Mouse (Mus musculus): ENCODE measurements around the gene Mrps18b.

Gene Mrps18b

DNA sequence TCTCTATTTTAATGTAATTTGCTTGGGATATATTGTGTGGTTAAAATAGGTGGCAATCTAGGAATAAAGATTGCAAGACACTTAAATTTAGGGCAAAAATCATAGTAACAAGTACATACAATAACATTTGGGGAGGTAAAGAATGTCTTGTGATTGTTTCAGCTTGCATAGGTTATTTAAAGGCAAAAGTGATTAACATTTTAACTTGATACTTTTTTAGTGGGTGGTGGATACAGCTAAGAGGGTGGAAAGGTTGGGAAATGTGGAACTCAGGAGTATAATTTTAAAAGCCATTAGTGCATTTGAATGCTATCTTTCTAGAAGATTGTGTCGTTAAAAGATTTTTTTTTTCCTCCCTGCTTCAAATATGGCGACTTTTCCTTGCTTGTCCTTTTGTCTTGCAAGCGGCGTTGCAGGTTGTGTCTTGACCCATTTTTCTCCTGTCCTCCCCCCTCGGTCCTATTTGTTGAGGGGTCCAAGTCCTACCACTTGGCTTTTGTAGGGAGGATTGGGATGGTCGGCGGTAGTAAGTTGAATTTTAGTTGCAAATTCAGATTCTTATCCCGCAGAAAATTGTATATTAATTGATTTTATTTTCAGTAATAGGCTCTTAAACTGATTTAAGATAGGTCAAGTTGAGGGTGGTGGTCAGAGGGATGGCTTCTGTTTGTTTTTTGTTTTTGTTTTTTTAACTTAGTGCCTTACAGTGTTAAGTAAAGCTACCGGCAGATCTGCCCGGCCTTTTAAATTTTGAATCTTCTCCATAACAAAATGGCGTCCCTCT lies 2.3 kb upstream of the Mrps18b start:
- peak; percentile 74 for DNase-seq

DNA sequence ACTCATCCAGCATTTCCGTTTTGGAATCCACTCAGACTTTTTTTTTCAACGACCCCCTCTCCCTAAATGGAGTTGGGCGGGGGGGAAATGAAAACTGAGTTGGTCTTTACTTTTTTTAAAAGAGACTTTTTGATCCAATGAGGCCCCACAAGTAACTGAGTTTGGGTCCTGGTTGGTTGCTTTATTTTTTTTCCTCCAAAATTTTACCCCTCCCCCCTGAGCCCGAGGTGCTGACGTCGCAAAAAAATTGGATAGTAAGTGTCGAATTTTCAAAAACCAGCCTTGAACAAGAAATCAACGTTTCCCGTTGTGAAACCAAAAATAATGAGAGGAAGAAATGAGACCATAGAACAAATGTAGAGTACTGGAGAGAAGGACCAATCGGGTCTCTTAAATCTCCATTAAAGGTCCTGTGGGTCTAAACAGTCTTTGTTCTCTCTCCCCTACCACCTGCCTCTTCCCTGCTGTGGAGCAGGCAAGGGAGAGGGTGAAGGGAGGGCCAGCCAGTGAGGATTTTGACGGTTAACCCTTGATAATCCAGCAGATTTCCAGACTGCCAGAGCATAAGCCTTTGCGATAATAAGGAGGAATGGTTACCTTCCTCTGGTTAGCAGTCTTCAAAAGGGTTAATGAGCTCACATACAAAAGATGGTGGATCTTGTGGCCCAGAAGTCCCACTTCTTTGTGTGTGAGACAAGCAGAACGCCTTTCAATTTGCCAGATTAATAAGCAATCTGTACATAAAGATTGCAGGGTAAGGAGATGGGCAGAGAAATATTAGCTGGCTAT lies 1.5 kb upstream of the Mrps18b start:
- peak; percentile 71 for DNase-seq

DNA sequence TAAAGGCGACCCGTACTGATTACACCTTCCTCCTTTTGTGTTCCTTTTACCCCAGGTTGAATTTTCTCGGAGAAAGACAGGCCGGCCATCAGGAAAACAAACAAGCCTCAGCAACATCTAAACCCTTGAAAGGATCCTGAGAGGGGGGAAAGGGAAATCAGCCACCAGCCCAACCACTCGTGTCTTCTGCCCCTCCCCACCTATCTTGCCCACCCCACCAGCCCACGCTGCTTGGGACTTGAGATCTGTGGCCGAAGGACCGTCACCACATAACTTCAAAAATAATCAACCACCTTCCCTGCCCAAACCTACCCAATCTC lies 914 bp upstream of the Mrps18b start:
- peak; percentile 44 for DNase-seq

DNA sequence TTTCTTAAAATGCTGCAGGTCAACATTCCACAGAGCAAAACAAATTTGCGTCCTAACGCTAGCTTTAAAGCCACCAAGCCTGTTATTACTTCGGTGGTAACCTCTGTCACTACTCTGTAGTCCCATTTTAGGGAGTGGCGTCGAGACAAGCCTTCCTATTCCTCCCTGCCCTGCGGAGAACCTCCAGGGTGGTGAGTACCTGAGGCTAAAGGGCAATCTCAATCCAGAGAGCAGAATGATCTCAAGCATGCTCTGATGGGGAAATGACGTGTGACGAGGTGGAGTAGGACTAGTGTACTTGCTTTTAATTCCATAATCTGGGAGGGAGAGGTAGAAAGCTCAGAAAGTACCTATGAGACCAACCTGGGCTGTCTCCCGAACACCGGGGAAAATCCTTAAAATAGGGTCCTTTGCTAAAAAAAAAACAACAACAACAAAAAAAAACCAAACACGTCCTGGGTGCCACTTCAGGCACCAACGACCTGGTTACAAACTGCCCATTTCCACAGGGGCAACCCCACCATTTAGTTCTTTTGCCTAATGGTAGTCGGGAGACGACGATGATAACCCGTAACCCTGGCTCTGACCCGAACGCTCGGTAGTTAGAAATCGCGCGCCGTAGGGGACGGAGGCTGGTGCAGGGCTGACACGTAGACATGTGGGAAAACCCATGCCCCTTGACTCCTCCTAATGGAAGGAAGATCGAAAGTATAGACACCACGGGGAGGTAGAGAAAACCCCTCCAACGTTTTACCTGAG lies 472 bp downstream of the Mrps18b start:
- DNase-seq: no peak

DNA sequence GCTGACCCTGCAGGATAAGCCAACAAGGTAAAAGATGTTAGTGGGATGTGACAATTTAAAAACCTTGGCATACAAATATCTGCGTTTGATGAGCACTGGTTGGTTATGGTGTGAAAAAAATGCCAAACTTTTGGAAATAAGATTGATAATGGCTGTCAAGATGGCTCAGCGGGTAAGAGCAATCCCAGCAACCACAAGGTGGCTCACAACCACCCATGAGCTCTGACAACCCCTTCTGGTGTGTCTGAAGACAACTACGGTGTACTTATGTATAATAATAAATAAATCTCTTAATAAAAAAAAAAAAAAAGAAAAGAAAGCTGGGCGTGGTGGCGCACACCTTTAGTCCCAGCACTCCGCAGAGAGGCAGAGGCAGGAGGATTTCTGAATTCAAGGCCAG lies 1.2 kb downstream of the Mrps18b start:
- no peak for DNase-seq

DNA sequence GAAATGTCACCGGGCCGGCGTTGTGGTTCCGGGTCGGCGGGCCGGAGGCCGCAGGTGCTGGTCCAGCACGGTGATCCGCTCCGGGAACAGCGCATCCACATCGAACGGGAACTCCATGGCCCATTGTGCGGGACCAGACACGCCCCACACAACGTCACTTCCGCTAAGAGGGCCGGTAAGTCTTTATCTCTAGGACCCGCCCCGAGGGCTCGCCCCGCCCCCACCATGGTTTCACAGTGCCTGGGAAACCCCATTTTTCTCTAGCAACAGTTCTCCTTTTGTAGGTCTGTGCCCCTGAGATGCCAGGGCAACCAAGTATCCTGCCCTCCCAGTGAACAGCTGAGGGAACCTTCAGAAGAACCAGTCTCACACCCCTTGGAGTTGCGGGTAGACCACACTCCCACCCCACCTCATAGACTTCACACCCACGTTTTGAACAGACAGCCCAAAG lies 6.2 kb downstream of the Mrps18b start, which contains the start of gene Atat1:
Gene Atat1 (minus strand): TSS at position 157 of the 451 bp plus-strand sequence.
- DNase-seq: peak; percentile 96

DNA sequence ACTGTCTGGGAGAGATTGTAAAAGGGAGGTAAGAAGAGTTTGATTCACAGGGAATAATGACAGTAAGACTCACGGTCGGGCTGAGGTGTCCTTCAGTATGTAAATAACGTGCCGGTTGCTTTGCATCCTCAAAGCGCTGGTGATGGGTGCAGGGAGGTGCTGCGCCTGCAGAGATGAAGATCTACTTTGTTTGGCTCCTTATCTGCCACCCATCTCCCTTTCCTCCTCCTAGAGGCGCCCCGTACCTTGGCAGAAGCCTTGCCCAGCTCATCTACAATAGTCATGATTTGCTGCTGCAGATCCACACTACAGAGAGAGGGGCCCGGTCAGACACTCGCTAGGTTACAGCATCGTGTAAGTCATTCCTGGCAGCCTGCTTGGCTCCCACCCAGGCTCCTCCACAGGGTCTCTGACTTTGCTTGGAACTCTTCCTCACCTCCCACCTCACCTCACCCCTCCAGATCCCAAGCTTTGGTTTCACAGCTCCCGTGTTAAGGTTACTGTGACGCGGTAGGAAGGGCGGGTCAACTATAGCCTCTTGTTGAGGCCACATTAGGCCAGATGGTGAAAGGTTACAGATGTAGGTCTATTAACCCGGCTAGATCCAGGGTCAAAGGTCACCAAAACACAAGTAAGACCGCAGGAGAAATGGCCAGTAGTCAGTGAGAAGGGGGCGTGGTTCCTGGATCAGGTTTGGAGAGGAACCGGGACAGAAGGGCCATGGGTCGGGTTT lies 6.8 kb downstream of the Mrps18b start:
- no peak for DNase-seq

DNA sequence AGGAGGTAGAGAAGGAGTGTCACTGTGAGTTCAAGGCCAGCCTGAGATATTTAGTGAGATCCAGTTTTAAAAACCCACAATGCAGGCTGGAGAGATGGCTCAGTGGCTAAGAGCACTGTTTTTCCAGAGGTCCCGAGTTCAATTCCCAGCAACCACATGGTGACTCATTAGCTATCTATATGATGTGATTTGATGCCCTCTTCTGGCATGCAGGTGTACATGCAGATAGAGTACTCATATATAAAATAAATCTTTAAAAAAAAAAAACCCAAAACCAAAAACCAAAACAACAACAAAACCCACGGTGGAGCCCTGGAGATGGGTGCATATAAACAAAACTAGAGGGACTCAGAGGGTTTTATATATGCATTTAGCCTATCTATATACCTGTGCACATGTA lies 8.6 kb downstream of the Mrps18b start:
- no peak for DNase-seq

DNA sequence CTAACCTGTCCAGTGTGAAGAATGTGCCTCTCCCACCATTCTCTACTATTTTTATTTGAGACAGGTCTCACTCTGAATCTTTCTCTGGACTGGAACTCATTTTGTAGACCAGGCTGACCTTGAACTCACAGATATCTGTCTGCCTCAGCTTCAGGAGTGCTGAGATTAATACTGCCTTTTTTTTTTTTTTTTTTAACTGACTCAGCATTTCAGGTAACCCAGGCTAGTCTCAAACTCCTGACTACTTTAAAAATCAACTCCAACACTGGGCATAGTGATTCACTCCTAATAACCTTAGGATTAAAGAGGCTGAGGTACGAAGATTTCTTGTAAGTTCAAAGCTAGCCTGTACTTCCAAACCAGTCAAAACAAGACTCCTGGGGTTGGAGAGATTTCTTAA lies 10.6 kb downstream of the Mrps18b start:
- no peak for DNase-seq

DNA sequence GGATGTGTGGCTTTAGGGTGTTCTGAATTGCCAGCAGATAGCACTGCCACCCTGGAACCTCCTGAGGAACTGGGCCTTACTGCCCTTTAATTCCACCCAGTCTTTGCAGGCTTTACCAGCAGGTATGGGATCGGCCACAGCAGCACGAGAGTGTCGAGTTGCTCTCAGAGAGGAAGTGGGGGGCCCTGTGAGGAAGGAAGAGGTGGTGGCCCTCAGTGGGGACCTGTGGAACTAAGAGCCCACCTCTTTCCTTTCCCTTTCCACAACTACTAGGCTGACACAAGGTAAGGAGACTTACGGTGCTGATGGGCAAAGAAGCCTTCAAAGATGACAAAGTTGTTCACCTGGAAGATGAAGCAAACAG lies 12.2 kb downstream of the Mrps18b start:
- DNase-seq: no peak

DNA sequence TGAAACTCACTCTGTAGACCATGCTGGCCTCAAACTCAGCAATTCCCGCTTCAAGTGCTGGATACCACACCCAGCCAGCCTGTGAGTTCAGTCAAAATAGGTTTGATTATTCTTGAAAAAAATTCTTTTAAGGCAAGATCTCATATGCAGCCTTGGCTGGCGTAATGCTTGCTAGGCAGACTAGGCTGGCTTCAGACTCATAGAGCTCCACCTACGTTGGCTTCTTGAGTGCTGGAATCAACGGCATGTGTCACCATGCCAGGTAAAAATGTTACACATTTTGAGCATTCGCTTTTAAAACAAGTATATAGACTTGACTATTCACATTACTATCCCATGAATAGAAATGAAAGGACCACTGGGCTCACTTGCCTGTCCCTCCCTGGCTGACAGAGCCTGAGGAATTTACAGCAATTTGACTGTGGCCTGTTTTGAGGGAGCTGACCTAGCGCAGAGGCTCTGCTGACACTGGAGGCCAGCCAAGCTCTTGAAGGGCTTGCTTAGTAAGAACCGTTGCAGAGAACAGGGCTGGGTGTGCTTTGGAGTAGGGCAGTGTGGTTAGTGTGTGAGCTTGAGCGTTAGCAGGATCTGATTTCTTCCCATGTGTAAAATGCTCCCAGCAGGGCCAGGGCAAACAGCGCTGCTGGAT lies 12.7 kb downstream of the Mrps18b start:
- no peak for DNase-seq

DNA sequence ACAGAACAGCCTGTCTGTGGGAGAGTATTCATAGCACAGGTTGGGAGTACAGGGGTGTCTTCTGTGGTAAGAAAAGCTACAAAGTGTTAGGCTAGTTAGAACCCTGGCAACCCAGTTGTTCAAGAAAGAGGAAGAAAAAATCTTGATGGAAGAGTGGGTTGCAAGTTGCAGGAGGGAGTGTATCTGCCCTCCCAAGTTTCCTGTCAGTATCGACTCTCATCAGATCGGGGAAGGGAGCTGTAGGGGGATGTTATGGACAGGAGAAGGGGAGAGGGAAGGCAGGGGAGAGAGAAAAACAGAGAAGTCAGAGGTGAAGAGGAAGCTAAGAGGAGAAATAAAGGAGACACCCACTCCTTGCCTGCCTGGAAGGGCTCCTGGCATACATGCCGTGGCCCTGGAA lies 15.6 kb downstream of the Mrps18b start:
- DNase-seq: no peak

DNA sequence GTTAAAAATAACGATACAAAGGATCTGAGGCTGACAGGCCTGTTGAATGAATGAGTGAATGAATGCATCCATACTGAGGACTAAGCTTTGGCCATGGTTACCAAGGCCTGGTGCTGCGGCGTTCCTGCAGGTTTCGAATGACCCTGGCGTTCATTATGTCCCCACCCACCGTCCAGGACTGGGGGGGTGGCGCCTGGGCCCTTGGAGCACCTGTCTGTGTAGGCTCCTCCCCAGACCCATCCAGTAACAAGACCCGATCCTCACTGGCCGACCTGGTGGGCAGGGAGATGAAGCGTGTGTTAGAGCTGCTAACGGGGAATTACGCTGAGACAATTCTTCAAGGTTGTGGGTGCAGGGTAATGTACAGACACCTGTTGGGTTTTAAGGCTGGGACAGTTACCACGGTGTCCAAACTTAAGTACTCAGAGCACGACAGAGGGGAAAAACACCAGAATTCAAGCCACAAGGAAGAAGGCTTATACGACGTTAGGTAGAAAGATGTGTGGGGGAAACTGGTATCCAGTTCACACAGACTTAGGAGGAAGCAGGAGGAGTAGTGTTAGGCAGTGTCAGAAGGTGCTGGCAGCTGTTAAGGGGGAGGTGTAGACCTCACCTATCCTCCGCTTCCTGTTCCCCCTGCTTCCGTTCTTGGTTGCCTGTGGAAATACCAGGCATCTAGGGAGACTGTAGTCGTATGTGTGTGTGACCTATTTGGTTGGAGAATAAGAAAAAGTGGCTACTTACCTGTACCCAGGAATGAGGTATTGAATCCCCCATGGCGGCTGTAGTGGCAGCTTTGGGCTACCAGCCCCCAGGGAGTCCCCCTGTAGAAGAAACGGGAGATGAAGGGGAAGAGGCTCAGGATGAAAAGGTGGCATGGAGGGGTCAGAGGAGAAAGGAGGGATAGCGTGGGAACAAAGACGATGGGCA lies 18.3 kb downstream of the Mrps18b start:
- DNase-seq: no peak

DNA sequence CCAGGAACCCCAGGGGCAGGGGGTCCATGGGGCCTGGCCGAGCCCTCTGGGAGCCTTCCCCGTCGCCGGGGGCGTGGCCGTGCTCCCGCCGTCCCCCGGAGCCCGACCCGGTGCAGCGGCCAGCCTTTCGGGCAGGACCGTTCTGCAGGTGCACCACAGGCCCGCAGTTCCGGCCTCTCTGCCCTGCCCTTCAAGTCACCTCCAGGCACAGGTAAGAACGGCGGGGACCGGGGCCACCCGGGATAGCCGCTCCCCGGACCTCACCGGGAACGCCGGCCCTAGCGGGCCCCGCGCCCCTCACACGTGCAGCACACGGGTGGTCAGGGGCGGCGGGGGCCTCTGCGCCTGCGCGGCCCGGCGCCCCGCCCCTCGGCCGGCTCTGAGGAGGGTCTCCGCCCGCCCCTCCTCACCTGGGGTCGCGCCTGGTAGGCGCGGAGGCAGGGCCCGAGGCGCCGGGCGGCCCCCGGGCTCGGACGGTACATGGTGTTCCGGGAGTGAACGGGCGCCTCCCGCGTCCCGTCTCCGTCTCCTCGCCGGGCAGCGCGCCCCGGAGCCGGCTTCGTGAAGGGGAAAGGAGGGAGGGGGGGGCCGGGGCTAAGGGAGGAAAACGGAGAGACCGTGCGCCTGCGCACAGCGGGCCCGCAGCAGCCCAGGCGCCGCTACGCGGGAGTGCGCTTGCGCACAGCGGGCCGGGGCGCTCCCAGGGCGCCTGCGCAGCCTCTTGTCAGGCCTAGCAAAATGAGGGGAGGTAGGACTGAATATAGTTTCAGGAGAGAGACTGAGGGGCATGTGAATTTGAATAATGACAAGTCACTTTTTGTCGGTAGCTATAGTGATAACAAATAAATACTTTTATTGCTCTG lies 19.2 kb downstream of the Mrps18b start, which contains the start of gene 2310061I04Rik:
Gene 2310061I04Rik (minus strand): TSS at position 651 of the 863 bp plus-strand sequence.
- DNase-seq: peak; percentile 95

DNA sequence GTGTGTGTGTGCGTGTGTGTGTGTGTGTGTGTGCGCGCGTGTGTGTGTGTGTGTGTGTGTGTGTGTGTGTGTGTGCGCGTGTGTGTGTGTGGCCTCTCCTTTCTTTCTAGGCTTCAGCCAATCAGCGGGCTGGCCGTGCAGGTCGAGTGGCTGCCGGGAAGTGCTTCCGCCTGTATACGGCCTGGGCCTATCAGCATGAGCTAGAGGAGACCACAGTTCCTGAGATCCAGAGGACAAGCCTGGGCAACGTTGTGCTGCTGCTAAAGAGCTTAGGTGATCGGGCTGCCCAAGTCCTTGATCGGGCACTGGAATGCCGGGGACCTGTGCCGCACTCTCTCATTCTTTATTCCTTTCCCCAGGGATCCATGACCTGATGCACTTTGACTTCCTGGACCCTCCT lies 28.5 kb downstream of the Mrps18b start:
- no peak for DNase-seq

DNA sequence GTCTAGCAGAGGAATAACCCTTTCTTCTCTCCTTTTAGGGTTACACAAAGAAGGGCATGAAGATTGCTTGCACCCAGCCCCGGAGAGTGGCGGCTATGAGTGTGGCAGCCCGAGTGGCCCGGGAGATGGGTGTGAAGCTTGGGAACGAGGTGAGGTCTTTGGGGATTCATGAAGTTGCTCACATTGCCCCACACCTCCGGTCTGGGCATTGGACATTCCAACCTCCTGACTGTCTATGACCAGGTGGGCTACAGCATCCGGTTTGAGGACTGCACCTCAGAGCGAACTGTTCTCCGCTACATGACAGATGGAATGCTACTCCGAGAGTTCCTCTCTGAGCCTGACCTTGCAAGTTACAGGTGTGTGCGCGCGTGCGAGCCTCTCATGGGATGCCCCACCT lies 32.4 kb downstream of the Mrps18b start:
- DNase-seq: no peak

DNA sequence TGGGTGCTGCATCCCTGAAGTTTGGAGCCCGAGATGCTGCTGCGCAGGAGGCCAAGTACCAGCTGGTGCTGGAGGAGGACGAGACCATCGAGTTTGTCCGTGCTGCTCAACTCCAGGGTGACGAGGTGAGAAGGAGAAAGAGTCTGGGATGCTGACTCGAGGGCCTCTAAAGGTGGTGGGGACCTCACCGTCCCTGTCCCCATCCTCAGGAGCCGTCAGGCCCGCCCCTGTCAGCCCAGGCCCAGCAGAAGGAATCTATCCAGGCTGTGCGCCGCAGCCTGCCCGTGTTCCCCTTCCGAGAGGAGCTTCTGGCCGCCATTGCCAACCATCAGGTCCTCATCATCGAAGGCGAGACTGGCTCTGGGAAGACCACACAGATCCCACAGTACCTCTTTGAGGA lies 33.3 kb downstream of the Mrps18b start:
- DNase-seq: no peak

DNA sequence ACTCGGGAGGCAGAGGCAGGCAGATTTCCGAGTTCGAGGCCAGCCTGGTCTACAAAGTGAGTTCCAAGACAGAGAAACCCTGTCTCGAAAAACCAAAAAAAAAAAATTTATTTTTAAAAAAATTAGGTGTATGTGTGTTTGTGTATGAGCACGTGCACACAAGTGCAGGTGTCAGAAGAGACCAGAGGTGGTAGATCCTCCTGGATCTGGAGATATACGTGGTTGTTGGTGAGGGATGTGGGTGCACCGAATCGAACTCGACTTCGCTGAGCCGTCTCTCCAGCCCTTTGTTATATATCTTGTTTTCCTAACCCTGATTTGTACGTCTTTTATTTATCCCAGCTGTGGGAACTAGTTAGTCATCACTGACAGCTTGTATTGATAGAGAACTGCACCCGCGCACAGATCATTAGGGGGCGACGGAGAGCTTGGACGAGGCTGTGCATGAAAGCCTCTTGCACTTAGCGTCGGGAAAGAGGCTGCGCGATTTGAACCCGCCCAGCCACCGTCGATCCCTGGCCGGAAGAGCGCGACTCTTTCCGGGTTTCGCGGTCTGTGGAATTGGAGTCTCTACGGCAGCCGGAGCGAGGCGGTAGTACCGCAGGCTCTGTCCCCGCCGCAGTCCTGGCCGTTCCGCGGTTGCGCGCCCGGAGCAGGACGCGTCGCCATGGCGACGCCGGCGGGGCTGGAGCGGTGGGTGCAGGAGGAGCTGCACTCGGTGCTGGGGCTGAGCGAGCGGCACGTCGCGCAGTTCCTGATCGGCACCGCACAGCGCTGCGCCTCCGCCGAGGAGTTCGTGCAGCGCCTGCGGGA lies 36.7 kb downstream of the Mrps18b start, which contains the start of gene Dhx16:
Gene Dhx16 (plus strand): TSS at position 575 of the 813 bp plus-strand sequence.
- peak; percentile 96 for DNase-seq

DNA sequence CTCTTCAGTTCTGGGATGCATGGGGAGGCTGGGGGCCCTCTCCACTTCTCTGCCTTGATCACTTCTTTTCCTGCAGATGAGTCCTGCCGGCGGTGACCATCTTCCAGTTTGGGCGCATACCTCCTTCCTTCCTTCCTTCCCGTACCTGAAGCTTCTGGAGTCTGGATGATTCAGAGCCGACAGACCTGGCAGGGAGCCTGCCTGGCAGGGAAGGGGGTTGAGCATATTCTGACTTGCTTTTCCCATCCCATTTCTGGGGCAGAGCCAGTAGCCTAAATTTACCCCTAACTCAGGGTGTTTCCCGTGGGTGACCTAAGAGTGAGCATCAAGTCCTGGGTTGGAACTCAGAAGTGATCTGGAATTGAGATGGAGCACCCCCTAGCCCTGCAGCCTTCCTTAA lies 41.5 kb downstream of the Mrps18b start:
- no peak for DNase-seq
